Mouse (Mus musculus): ENCODE measurements around the gene Olfr221.

GRCm38 (mm10) chr14:52059982-52060381, 17.7 kb upstream of the Olfr221 start:
- TF ChIP-seq EP300 (optimal IDR thresholded peaks at IDR 0.05) = no peak
- TF ChIP-seq CTCF (IDR thresholded peaks at IDR 0.05; ENCODE audit: low read depth) = no peak
